Mouse (Mus musculus): ENCODE measurements at regions not wholly inside any gene's neighbourhood (a gene's known extent, or its start where the extent isn't known, plus 50 kb on each side); places are given as distances from the start of the nearest gene placed in this dataset.

GRCm38 (mm10) chr3:9373896-9374295 lies 236.0 kb downstream of the Zfp704 start:
- no peak for DNase-seq (ENCODE audit: low spot score in 2 of 2)

- DNase-seq (ENCODE audit: low spot score in 2 of 2) = no peak
Observed at GRCm38 (mm10) chr3:9370096-9370495, 239.8 kb downstream of the Zfp704 start.

DNA sequence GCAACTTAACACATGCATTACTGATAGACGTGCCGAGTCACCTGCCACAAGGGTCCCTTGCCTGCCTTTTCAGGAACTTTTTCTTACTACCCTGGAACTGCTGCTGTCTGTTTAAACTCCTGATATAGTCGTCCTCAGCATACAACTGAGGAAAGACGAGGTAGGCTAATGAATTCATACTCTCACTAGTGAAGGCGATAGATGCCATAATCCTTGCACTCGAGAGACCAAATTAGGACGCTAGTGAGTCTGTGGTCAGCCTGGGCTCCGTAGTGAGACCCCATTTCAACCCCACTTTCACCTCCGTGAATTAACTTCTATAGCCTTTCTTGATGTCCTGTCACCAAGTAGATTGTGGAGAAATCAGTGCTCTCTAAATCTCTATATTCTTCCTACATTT lies 244.1 kb downstream of the Zfp704 start:
- DNase-seq (ENCODE audit: low spot score in 2 of 2) = no peak

DNA sequence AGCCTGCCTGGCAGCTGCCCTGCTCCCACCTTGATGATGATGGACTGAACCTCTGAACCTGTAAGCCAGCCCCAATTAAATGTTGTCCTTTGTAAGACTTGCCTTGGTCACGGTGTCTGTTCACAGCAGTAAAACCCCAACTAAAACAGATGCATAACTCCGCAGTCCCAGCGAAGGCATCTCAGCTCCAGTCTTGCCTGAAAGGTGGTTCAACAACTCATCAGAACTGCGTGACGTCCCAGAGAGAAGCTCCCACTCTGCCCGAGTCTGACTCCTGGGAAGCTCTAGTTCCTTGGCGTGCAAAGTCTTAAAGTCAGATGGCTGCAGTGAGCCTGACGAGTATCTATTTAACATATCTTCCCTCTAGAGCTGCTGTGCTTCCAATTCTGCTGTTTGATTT lies 250.7 kb downstream of the Zfp704 start:
- DNase-seq (ENCODE audit: low spot score in 2 of 2) = no peak

DNA sequence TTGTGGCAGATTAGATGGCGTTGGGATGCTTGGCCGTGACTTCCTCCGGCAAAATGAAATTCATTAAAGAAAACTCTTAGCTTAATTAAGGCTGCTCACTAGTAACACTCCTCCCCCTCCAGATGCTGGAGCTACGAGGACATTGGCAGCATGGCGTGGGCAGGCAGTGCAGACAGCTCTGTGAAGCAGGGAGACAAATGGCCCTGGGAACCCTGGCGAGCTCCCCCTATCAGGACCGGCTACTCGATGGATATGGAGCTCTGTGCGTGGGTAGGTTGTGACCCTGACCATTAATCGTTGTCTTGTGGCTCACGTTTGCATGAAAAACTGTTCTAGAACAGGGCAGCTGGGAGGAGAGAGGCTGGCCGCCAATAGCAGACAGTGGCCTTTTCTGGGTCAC lies 251.8 kb downstream of the Zfp704 start:
- no peak for DNase-seq (ENCODE audit: low spot score in 2 of 2)

DNA sequence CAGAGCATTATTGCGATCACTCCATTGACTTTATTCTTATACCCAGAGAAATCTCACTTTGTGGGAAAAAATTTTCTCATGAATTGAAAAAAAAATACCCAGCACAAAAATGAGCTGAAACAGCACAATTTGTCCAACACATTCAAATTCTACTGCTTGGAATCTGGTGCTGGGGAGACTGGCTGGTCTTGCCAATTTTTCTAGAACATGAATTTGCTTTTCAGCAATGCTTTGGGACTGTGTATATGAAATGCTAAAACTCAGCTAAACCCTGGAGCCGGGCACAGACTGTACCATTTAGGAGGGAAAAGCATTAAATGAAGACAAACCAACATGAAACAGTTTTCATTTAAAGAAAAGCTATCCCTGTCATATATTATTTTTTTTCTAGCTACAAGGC lies 252.2 kb downstream of the Zfp704 start:
- DNase-seq (ENCODE audit: low spot score in 2 of 2) = no peak

- no peak for DNase-seq (ENCODE audit: low spot score in 2 of 2)
Observed at GRCm38 (mm10) chr3:9355875-9356274, 254.0 kb downstream of the Zfp704 start.

- DNase-seq (ENCODE audit: low spot score in 2 of 2) = no peak
Observed at GRCm38 (mm10) chr3:9354756-9355155, 255.1 kb downstream of the Zfp704 start.

DNA sequence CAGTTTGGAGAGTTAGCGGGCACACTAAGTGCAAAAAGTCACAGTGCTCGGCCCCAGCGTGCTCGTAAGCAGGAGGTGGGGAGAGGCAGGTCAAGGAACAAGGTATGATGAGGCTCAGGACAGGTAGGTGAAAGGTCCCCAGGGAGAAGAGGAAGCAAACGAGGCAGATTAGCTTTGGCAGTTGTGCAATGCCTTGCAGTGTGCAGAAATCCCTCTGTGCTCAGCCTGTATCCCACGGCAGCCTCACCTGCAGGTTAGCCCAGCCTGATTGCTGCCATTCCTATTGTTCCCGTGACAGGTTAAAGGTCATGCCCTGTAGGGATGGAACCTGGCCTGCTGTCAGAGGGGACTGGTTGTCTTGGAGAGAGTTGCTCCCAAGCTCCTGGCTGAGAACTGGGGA lies 257.6 kb downstream of the Zfp704 start:
- no peak for DNase-seq (ENCODE audit: low spot score in 2 of 2)

- no peak for DNase-seq (ENCODE audit: low spot score in 2 of 2)
Observed at GRCm38 (mm10) chr3:9349822-9350221, 260.1 kb downstream of the Zfp704 start.

DNA sequence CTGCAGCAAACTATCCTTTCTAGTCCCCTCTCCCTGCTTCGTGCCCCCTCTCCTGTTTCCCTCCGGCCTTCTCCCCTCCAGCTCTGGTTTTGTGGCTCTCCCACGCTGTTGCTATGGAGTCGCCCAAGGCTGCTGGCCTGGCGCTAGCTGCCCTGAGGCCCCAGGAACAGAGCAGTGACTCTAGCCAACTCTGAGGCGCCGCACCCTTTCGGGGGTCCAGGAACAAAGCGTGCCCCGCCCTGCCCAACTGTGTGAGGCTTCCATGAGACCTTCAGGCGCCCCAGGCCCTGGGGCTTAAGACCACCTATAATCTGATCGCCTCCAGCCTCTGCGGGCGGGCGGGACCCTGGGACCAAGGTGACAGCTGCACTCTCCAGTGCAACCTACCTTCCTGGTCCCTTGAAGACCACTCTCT lies 262.4 kb downstream of the Zfp704 start:
- peak; percentile 25 to 36 for DNase-seq (ENCODE audit: low spot score in 2 of 2)

DNA sequence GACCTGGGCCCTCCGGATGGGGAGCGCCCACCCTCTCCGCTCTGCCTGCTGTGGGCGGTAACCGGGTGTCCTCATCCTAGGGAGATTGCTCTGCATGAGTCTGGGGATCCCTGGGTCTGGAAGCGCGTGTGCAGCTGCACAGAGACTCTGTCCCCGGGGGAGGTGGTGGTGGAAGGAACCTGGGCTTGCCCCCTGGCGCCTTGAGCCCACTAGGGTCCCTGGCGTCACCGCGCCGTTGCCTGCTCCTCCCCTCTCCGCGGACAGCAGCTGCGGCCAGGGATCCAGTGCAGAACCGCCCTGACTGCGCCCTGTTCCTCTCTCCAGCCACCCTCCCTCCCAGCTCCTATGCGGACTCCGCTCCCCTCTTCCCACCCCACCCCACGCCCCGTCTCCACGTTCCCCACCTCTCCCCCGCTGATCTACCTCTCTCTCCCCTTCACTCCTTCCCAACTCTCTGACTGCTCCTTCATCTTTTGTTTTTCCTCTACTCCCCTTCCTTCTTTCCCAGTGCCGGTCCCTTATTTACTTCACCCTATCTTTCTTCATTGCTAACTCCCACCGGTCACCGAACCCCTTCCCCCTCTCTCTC lies 262.9 kb downstream of the Zfp704 start:
- DNase-seq (ENCODE audit: low spot score in 2 of 2) = peak; percentile 23 to 31

GRCm38 (mm10) chr3:9346356-9346755 lies 263.5 kb downstream of the Zfp704 start:
- DNase-seq (ENCODE audit: low spot score in 2 of 2) = no peak

- DNase-seq (ENCODE audit: low spot score in 2 of 2) = no peak
Observed at GRCm38 (mm10) chr3:9345885-9346284, 264.0 kb downstream of the Zfp704 start.

GRCm38 (mm10) chr3:9343586-9343985 lies 266.3 kb downstream of the Zfp704 start:
- no peak for DNase-seq (ENCODE audit: low spot score in 2 of 2)

DNA sequence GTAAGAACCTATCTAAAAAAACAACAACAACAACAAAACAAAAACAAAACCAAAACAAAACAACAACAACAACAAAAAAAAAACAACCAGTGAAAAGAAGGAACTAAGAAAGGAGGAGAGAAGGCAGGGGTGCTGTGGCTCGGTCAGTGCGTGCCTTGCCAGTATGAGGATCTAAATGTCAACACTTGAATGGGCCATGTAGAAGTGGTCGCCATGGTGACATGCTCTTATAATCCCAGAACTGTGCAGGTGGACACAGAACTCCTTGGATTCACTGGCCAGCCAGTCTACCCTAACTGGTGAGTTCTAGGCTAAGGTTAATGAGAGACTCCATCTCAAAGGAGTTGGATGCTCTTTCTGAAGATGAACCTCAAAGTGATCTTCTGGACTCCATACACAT lies 267.7 kb downstream of the Zfp704 start:
- DNase-seq (ENCODE audit: low spot score in 2 of 2) = no peak

GRCm38 (mm10) chr3:9341657-9342056 lies 268.2 kb downstream of the Zfp704 start:
- DNase-seq (ENCODE audit: low spot score in 2 of 2) = no peak

GRCm38 (mm10) chr3:9341244-9341643 lies 268.6 kb downstream of the Zfp704 start:
- no peak for DNase-seq (ENCODE audit: low spot score in 2 of 2)

DNA sequence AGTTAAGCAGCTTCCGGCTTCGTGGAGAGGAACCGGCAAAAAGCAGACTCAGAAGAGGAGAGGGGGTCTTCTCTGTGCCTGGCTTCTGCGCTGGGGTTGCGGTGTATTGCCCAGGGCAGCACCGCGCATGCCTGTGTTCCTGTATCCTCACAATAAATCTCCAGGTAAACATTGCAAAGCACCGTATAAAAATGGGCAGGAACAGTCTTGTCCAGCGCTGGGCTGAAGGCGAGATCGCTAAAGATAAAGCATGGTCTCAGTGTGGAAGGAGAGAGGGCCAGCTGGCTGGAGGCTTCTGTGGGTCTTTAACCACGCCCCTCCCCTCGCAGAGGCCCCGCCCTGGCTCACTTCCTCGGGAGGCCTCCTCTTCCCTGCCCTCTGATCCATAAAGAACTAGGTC lies 269.1 kb downstream of the Zfp704 start:
- peak in 1 of 2 experiments; percentile 31 for DNase-seq (ENCODE audit: low spot score in 2 of 2)

DNA sequence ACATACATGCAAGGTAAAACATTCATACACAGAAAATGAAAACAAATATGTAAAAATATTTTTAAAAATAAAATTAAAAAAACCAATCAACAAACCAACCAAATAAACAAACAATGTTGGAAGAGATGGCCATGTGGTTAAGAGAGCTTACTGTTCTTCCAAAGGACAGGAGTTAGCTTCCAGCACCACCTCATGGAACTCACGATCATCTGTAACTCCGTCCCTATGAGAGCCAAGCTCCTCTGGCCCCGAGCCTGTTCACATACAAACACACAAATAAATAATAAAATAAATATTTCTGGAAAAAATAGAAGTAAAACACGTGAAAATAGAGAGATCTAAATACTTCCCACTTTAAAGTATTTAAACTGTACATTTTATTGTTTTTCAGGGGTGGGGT lies 269.5 kb downstream of the Zfp704 start:
- no peak for DNase-seq (ENCODE audit: low spot score in 2 of 2)

GRCm38 (mm10) chr3:9339669-9340068 lies 270.2 kb downstream of the Zfp704 start:
- no peak for DNase-seq (ENCODE audit: low spot score in 2 of 2)

- no peak for DNase-seq (ENCODE audit: low spot score in 2 of 2)
Observed at GRCm38 (mm10) chr3:9335580-9335979, 274.3 kb downstream of the Zfp704 start.
